Mouse (Mus musculus) heart, embryonic 13.5 days (tissue): Measurements from ENCODE around the gene Krt80. TPM values are rescaled to one million over a fixed set of nuclear protein-coding genes. Genes with fewer than 3 reads are reported as not detected.

Experiments used
- ATAC-seq: fragments of 200-750 bp; cut with Nextera tagmentation; 2 replicates; pipeline ENCODE4 v1.8.0; 2017; ENCODE audit warnings: moderate TSS enrichment; ENCODE audit not compliant: insufficient number of reproducible peaks, low FRiP score, low TSS enrichment; ENCODE audit errors: extremely low read depth
- H3K27ac ChIP-seq: fragments of 300-500 bp; sonication (generic); replicated peaks from 2 replicates; pipeline ENCODE4 v1.5.1; 2015; ENCODE audit warnings: moderate library complexity, mild to moderate bottlenecking, inconsistent platforms
- H3K27me3 ChIP-seq: fragments of 300-500 bp; sonication (generic); replicated peaks from 2 replicates; pipeline ENCODE4 v1.6.1; 2015; ENCODE audit warnings: mild to moderate bottlenecking, inconsistent platforms
- H3K36me3 ChIP-seq: fragments of 300-500 bp; sonication (generic); 2 replicates; pipeline ENCODE4 v1.6.1; 2015; ENCODE audit warnings: mild to moderate bottlenecking, inconsistent platforms
- H3K4me1 ChIP-seq: fragments of 300-500 bp; sonication (generic); 2 replicates; pipeline ENCODE4 v1.6.1; 2015; ENCODE audit warnings: inconsistent platforms
- H3K4me2 ChIP-seq: fragments of 300-500 bp; sonication (generic); 2 replicates; pipeline ENCODE4 v1.6.1; 2015; ENCODE audit warnings: inconsistent platforms, mild to moderate bottlenecking, moderate library complexity
- H3K4me3 ChIP-seq: fragments of 300-500 bp; sonication (generic); 2 replicates; pipeline ENCODE4 v1.5.1; 2015; ENCODE audit warnings: moderate library complexity, mild to moderate bottlenecking, inconsistent platforms
- H3K9ac ChIP-seq: fragments of 300-500 bp; sonication (generic); 2 replicates; pipeline ENCODE4 v1.6.1; 2015; ENCODE audit warnings: inconsistent platforms, mild to moderate bottlenecking, moderate library complexity
- H3K9me3 ChIP-seq: fragments of 300-500 bp; sonication (generic); 2 replicates; pipeline ENCODE4 v1.6.1; 2016; ENCODE audit warnings: inconsistent platforms
- WGBS: fragments of 180-500 bp; shearing (Covaris S2); methylation state at CpG from one replicate; pipeline ENCODE4 v1.1.7; 2015; ENCODE audit warnings: mixed read lengths; 5-methylcytosine and 5-hydroxymethylcytosine counted together
- polyA plus RNA-seq: library from polyadenylated mRNA; unstranded; fragments of >200 nt; fragmentation: Nextera tagmentation; extraction: Ambion mirVana; gene quantifications from 2 replicates; pipeline ENCODE4 v1.2.1, GENCODE M21; 2015

Krt80 gene
- polyA plus RNA-seq, result 7.8 and 7.9 TPM in 2 replicates

- H3K4me2 ChIP-seq, result peak within 1 kb of the TSS; percentile 56
- H3K4me3 ChIP-seq, result peak within 1 kb of the TSS; percentile 16; the same call in 1 of the 2 replicates
- peak; percentile 73 for ATAC-seq
- H3K36me3 ChIP-seq, result no peaks in the 10 kb centered on the region
- H3K9me3 ChIP-seq, result no peaks in the 10 kb centered on the region
- H3K27me3 ChIP-seq, result peaks cover 15% of the 10 kb centered on the region; the same call in 1 of the 2 replicates
- peak within 1 kb of the TSS; percentile 94 for H3K27ac ChIP-seq
- 23% methylated on average over 20 of the region's 22 CpGs for WGBS
- peak within 1 kb of the TSS; percentile 76 for H3K9ac ChIP-seq
- peaks cover 96% of the 10 kb centered on the region for H3K4me1 ChIP-seq
Measured at GRCm38 (mm10) chr15:101370101-101370911, at the start of gene Krt80. TSS of gene Krt80 (minus strand) at chr15:101370162.

GRCm38 (mm10) chr15:101418950-101419349, 49.0 kb upstream of the Krt80 start:
- Histone ChIP-seq H3K36me3 (no peaks in the 10 kb centered on the region), H3K27me3 (peaks cover 25% of the 10 kb centered on the region), H3K9ac (no peak overlapping the region), H3K4me3 (no peak overlapping the region), H3K9me3 (no peaks in the 10 kb centered on the region), H3K4me2 (no peak overlapping the region), H3K4me1 (no peaks in the 10 kb centered on the region), H3K27ac (no peak overlapping the region)
- WGBS, result 81% methylated on average over 4 of the region's 4 CpGs
- ATAC-seq, result no peak

- Histone ChIP-seq H3K27me3 (peaks cover 45% of the 10 kb centered on the region), H3K9ac (0 out of 2 replicates have a peak overlapping the region, but pooled peaks have one; percentile 10), H3K36me3 (no peaks in the 10 kb centered on the region), H3K27ac (no peak overlapping the region), H3K4me1 (peaks cover 12% of the 10 kb centered on the region), H3K9me3 (no peaks in the 10 kb centered on the region), H3K4me2 (no peak overlapping the region), H3K4me3 (no peak overlapping the region)
- 43% methylated on average over 11 of the region's 11 CpGs for WGBS
- ATAC-seq, result no peak
Measured at GRCm38 (mm10) chr15:101414807-101415565, 45.0 kb upstream of the Krt80 start.

DNA sequence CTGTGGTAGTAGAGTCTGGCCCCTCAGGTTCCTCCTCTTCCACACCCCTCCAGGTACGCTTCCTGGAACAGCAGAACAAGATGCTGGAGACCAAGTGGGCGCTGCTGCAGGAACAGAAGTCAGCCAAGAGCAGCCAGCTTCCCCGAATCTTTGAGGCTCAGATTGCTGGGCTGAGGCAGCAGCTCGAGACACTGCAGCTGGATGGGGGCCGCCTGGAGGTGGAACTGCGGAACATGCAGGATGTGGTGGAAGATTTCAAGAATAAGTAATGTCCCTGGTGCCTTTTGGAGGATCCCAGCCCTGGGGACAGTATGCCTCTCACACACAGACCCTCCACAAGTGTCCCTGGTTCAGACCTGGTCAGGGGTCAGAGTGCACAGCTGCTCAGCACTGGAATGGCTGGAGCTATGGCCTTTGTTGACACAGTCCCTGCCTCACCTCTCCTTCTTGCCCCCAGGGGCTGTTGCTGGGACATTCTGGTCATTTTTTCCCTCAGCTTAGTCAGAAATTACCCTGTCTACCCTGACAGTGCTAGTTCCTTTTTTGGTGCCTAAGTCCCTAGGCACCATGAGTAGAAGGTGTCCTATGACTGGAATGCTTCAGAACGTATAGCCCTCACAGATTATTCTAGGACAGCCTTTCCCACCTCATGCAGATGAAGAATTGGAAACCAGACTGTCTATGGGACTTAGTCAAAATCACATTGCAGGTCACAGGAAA, 44.1 kb upstream of the Krt80 start:
- Histone ChIP-seq H3K9me3 (no peaks in the 10 kb centered on the region), H3K27me3 (peaks cover 40% of the 10 kb centered on the region), H3K4me3 (no peak overlapping the region), H3K4me1 (peaks cover 12% of the 10 kb centered on the region), H3K4me2 (0 out of 2 replicates have a peak overlapping the region, but pooled peaks have one; percentile 32), H3K9ac (no peak overlapping the region), H3K27ac (no peak overlapping the region), H3K36me3 (no peaks in the 10 kb centered on the region)
- ATAC-seq, result no peak
- 42% methylated on average over 7 of the region's 7 CpGs for whole genome bisulfite sequencing

GRCm38 (mm10) chr15:101412188-101412587, 42.2 kb upstream of the Krt80 start:
- 20% methylated on average over 31 of the region's 31 CpGs for WGBS
- Histone ChIP-seq H3K36me3 (no peaks in the 10 kb centered on the region), H3K4me1 (peaks cover 12% of the 10 kb centered on the region), H3K27me3 (peaks cover 40% of the 10 kb centered on the region), H3K9ac (peak overlapping the region; percentile 56), H3K4me3 (peak overlapping the region; percentile 30), H3K9me3 (no peaks in the 10 kb centered on the region), H3K27ac (peak overlapping the region; percentile 53), H3K4me2 (peak overlapping the region; percentile 32)
- no peak for ATAC-seq

GRCm38 (mm10) chr15:101410775-101411174, 40.8 kb upstream of the Krt80 start, which contains the start of gene Krt7:
TSS of gene Krt7 (plus strand) at chr15:101411043.
- peak within 1 kb of the TSS; percentile 53 for H3K27ac ChIP-seq
- no peaks in the 10 kb centered on the region for H3K9me3 ChIP-seq
- peaks cover 43% of the 10 kb centered on the region for H3K27me3 ChIP-seq
- peak within 1 kb of the TSS; percentile 30; the same call in 1 of the 2 replicates for H3K4me3 ChIP-seq
- no peaks in the 10 kb centered on the region for H3K36me3 ChIP-seq
- no peak for ATAC-seq
- peak within 1 kb of the TSS; percentile 56; the same call in 1 of the 2 replicates for H3K9ac ChIP-seq
- WGBS, result 31% methylated on average over 2 of the region's 2 CpGs
- H3K4me2 ChIP-seq, result peak within 1 kb of the TSS; percentile 32
- peaks cover 12% of the 10 kb centered on the region for H3K4me1 ChIP-seq

DNA sequence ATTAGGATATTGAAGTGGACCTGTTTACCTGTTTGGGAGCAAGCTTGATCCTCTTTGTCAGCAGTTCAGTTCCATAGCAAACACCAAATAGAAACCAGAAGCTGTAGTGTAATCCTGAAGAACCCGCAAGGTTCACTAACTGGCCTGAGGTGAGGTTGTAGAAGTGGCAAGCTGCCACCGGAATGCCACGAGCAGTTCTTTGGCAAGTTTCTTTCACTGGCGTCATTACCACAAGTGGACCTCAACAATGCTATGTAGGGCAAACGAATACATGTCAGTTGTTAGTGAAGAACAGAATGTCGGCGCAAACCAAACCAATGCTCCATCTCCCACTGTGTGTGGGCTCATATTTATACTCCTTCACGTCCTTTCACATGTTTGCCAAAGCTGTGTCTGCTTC, 28.3 kb upstream of the Krt80 start:
- Histone ChIP-seq H3K9me3 (no peaks in the 10 kb centered on the region), H3K36me3 (no peaks in the 10 kb centered on the region), H3K4me1 (peaks cover 22% of the 10 kb centered on the region), H3K9ac (no peak overlapping the region), H3K27me3 (0 out of 2 replicates have a peak, but pooled peaks cover 10% of the 10 kb centered on the region), H3K4me2 (no peak overlapping the region), H3K4me3 (no peak overlapping the region), H3K27ac (no peak overlapping the region)
- ATAC-seq, result no peak
- WGBS, result 78% methylated on average over 8 of the region's 8 CpGs

GRCm38 (mm10) chr15:101397683-101398082, 27.7 kb upstream of the Krt80 start:
- H3K9me3 ChIP-seq, result no peaks in the 10 kb centered on the region
- H3K4me1 ChIP-seq, result peaks cover 19% of the 10 kb centered on the region
- no peaks in the 10 kb centered on the region for H3K36me3 ChIP-seq
- no peak overlapping the region for H3K4me2 ChIP-seq
- ATAC-seq, result no peak
- H3K27ac ChIP-seq, result no peak overlapping the region
- no peak overlapping the region for H3K9ac ChIP-seq
- H3K4me3 ChIP-seq, result no peak overlapping the region
- WGBS, result 73% methylated on average over 2 of the region's 2 CpGs
- H3K27me3 ChIP-seq, result 0 out of 2 replicates have a peak, but pooled peaks cover 10% of the 10 kb centered on the region

GRCm38 (mm10) chr15:101396921-101397320, 27.0 kb upstream of the Krt80 start:
- 83% methylated on average over 3 of the region's 3 CpGs for WGBS
- Histone ChIP-seq H3K9ac (no peak overlapping the region), H3K36me3 (no peaks in the 10 kb centered on the region)

DNA sequence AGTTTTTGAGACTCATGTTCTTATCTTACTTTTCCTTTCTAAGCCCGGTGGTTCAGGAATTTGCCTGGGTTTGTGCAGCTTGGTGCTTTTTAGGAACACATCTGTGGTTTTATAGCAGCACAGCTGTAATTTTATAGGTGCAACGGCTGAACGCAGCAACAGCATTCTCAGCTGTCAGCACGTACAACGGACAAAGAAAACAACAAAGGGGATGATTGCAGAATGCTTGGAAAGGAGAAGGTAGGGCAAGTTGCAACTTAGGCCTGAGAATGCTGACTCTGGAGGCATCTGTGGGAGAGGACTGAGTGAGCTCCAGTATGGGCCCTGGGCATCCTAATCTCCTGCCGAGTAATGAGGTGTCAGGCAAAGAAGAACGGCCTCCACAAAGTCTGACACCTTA, 26.5 kb upstream of the Krt80 start:
- WGBS, result 24% methylated on average over 7 of the region's 7 CpGs
- no peak overlapping the region for H3K4me3 ChIP-seq
- no peak overlapping the region for H3K9ac ChIP-seq
- H3K36me3 ChIP-seq, result no peaks in the 10 kb centered on the region
- peaks cover 13% of the 10 kb centered on the region for H3K4me1 ChIP-seq
- H3K9me3 ChIP-seq, result no peaks in the 10 kb centered on the region
- no peak overlapping the region for H3K27ac ChIP-seq
- no peak for ATAC-seq
- H3K4me2 ChIP-seq, result no peak overlapping the region
- H3K27me3 ChIP-seq, result 0 out of 2 replicates have a peak, but pooled peaks cover 10% of the 10 kb centered on the region

More at GRCm38 (mm10) chr15:101396921-101397320, 27.0 kb upstream of the Krt80 start:
- no peak for ATAC-seq
- H3K27me3 ChIP-seq, result 0 out of 2 replicates have a peak, but pooled peaks cover 10% of the 10 kb centered on the region
- no peak overlapping the region for H3K4me3 ChIP-seq
- H3K9me3 ChIP-seq, result no peaks in the 10 kb centered on the region
- no peak overlapping the region for H3K4me2 ChIP-seq
- H3K27ac ChIP-seq, result no peak overlapping the region
- peaks cover 13% of the 10 kb centered on the region for H3K4me1 ChIP-seq
